Mouse (Mus musculus) testis, adult 2 months (tissue): ENCODE measurements around the gene Acvr1. TPM values are rescaled to one million over a fixed set of nuclear protein-coding genes. Genes with fewer than 3 reads are reported as not detected.

Experiments used
- H3K27ac ChIP-seq: fragments of 200-500 bp; 2 replicates; pipeline ENCODE4 v1.5.1; 2012; ENCODE audit warnings: low read depth, low read length; ENCODE audit not compliant: control insufficient read depth, insufficient read depth
- H3K27me3 ChIP-seq: fragments of 200-500 bp; 2 replicates; pipeline ENCODE4 v1.6.1; 2012; ENCODE audit warnings: mild to moderate bottlenecking, low read length, moderate library complexity; ENCODE audit not compliant: control insufficient read depth, insufficient read depth
- H3K36me3 ChIP-seq: fragments of 200-500 bp; 2 replicates; pipeline ENCODE4 v1.6.1; 2012; ENCODE audit warnings: mild to moderate bottlenecking, low read length; ENCODE audit not compliant: control insufficient read depth, insufficient read depth
- H3K4me1 ChIP-seq: fragments of 200-500 bp; 2 replicates; pipeline ENCODE4 v1.6.1; 2012; ENCODE audit warnings: low read length; ENCODE audit not compliant: control insufficient read depth, insufficient read depth
- H3K4me3 ChIP-seq: fragments of 200-500 bp; 2 replicates; pipeline ENCODE4 v1.5.1; 2012; ENCODE audit warnings: low read depth, mild to moderate bottlenecking, low read length, moderate library complexity, mixed read lengths; ENCODE audit not compliant: control insufficient read depth
- CTCF ChIP-seq: fragments of 200-500 bp; IDR thresholded peaks from 2 replicates; pipeline ENCODE4 v1.5.1; 2012; ENCODE audit warnings: low read depth, mild to moderate bottlenecking, inconsistent platforms, low read length, moderate library complexity; ENCODE audit not compliant: control insufficient read depth, insufficient read depth, insufficient replicate concordance
- POLR2A ChIP-seq: fragments of 200-500 bp; IDR thresholded peaks from 2 replicates; pipeline ENCODE4 v1.6.1; 2012; ENCODE audit warnings: low read depth, mild to moderate bottlenecking, inconsistent platforms, low read length, moderate library complexity; ENCODE audit not compliant: control insufficient read depth
- polyA plus RNA-seq: library from polyadenylated mRNA; depleted of rRNA; stranded (reverse); fragments of >200 nt; gene quantifications from 2 replicates; pipeline ENCODE4 v1.2.3, GENCODE M21; 2012

The Acvr1 gene
- polyA plus RNA-seq, 1 experiment = 2.0 TPM

GRCm38 (mm10) chr2:58568841-58569645 is 2.1 kb upstream of the Acvr1 start:
- TF ChIP-seq POLR2A = no peak
- TF ChIP-seq CTCF = no peak
- Histone ChIP-seq H3K36me3 (no peaks in the 10 kb centered on the region), H3K27me3 (no peaks in the 10 kb centered on the region; the same call in 1 of the 2 replicates), H3K27ac (0 out of 2 replicates have a peak overlapping the region, but pooled peaks have one; percentile 1), H3K4me1 (no peaks in the 10 kb centered on the region; the same call in none of the 2 replicates), H3K4me3 (no peak overlapping the region)

- 0 out of 2 replicates have a peak overlapping the region, but pooled peaks have one; percentile 1 for H3K27ac ChIP-seq
- no peaks in the 10 kb centered on the region for H3K36me3 ChIP-seq
- no peak overlapping the region for H3K4me3 ChIP-seq
- H3K27me3 ChIP-seq = no peaks in the 10 kb centered on the region; the same call in 1 of the 2 replicates
- TF ChIP-seq CTCF (no peak), POLR2A (no peak)
- no peaks in the 10 kb centered on the region; the same call in none of the 2 replicates for H3K4me1 ChIP-seq
Measured at GRCm38 (mm10) chr2:58567866-58568719, 1.1 kb upstream of the Acvr1 start.

GRCm38 (mm10) chr2:58566410-58567065 is 419 bp downstream of the Acvr1 start:
- Histone ChIP-seq H3K4me3 (peak overlapping the region; percentile 86), H3K27me3 (no peaks in the 10 kb centered on the region; the same call in 1 of the 2 replicates), H3K4me1 (no peaks in the 10 kb centered on the region; the same call in none of the 2 replicates), H3K27ac (peak overlapping the region; percentile 54), H3K36me3 (no peaks in the 10 kb centered on the region)
- TF ChIP-seq CTCF (no peak), POLR2A (no peak)

- H3K4me1 ChIP-seq = no peaks in the 10 kb centered on the region; the same call in none of the 2 replicates
- H3K27me3 ChIP-seq = no peaks in the 10 kb centered on the region; the same call in 1 of the 2 replicates
- no peak for TF ChIP-seq POLR2A
- TF ChIP-seq CTCF = no peak
- no peaks in the 10 kb centered on the region for H3K36me3 ChIP-seq
- H3K27ac ChIP-seq = no peak overlapping the region
- peak overlapping the region; percentile 86 for H3K4me3 ChIP-seq
Measured at GRCm38 (mm10) chr2:58566049-58566409, 928 bp downstream of the Acvr1 start.

GRCm38 (mm10) chr2:58565267-58565666 is 1.7 kb downstream of the Acvr1 start:
- no peaks in the 10 kb centered on the region; the same call in 1 of the 2 replicates for H3K27me3 ChIP-seq
- no peaks in the 10 kb centered on the region; the same call in none of the 2 replicates for H3K4me1 ChIP-seq
- no peak overlapping the region for H3K4me3 ChIP-seq
- no peaks in the 10 kb centered on the region for H3K36me3 ChIP-seq
- no peak overlapping the region for H3K27ac ChIP-seq
- TF ChIP-seq CTCF = no peak
- TF ChIP-seq POLR2A = no peak

- no peak overlapping the region for H3K27ac ChIP-seq
- TF ChIP-seq CTCF (no peak), POLR2A (no peak)
- no peak overlapping the region for H3K4me3 ChIP-seq
- H3K4me1 ChIP-seq = no peaks in the 10 kb centered on the region; the same call in none of the 2 replicates
- H3K27me3 ChIP-seq = no peaks in the 10 kb centered on the region; the same call in 1 of the 2 replicates
- no peaks in the 10 kb centered on the region for H3K36me3 ChIP-seq
Measured at GRCm38 (mm10) chr2:58562137-58562536, 4.8 kb downstream of the Acvr1 start.
